Mouse (Mus musculus) kidney, postnatal 25 days (tissue): ENCODE measurements around the gene Sult2b1.
A peak's percentile ranks its signal among the peaks of the same experiment; 100 is the strongest.

Source experiments
- DNase-seq, 2 experiments: peaks; one replicate each; pipeline ENCODE4 v3.0.0; 2021; ENCODE audit warnings: mixed read lengths in 2 of 2

The Sult2b1 gene

GRCm38 (mm10) chr7:45723781-45724180 lies 60.7 kb downstream of the Sult2b1 start:
- no peak for DNase-seq

DNA sequence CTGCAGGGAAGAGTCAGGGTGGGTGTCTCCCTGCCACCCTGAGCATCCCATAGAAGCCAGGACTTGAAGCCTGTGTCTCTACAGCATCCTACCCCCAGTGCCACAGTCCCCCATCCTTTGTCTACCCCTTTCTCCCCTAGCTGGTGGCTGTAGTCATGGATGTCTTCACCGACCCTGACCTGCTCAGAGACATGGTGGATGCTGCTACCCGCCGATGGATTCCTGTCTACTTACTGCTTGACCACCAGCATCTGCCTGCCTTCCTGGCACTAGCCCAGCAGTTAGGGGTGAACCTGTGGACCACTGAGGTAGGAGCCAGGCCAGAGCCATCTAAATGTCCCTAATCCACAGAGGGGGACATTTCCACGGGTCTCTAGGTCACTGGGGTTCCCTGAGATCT lies 61.2 kb downstream of the Sult2b1 start:
- no peak for DNase-seq

- DNase-seq, result peak in 1 of 2 experiments; percentile 41
Observed at GRCm38 (mm10) chr7:45722348-45722713, 62.1 kb downstream of the Sult2b1 start.

DNA sequence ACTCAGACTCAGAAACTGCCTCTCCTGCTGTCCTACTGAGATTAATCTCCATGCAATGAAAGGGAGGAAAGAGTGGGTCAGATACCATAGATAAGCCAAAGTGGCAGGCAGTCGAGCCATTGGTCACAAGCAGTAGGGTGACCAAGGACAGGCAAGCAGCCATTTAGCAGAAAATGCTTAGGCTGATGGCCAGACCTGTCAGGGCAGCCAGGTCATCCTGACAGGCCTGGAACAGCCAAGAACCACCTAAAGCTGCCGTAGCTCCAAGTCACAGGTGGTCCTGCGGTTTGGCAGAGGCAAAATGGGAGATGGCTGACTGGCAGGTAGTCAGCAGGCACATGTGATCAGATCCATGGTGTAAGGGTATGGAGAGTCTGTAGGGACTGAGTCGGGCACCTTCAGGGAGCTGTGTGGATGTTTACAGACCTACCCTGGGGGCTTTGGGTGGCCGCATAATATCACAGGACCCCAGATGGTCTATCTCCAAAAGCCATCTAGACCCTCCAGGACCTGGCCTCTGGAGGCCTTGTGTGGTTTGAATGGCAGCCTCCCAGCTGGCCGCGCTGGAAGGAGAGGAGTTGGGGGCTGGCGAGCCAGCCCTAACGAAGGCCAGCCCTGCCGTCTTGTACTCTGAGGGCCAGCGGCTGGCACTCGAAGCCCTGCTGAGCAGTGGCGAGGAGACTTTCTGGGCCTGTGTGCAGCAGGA lies 62.7 kb downstream of the Sult2b1 start:
- no peak for DNase-seq

GRCm38 (mm10) chr7:45721234-45721571 lies 63.3 kb downstream of the Sult2b1 start:
- DNase-seq, result no peak

GRCm38 (mm10) chr7:45720413-45721233 lies 63.8 kb downstream of the Sult2b1 start, which contains the start of gene Fam83e:
Fam83e (plus strand) TSS chr7:45721212.
- no peak for DNase-seq

GRCm38 (mm10) chr7:45719738-45720412 lies 64.6 kb downstream of the Sult2b1 start:
- DNase-seq, result no peak

GRCm38 (mm10) chr7:45719180-45719579 lies 65.3 kb downstream of the Sult2b1 start:
- DNase-seq, result no peak

DNA sequence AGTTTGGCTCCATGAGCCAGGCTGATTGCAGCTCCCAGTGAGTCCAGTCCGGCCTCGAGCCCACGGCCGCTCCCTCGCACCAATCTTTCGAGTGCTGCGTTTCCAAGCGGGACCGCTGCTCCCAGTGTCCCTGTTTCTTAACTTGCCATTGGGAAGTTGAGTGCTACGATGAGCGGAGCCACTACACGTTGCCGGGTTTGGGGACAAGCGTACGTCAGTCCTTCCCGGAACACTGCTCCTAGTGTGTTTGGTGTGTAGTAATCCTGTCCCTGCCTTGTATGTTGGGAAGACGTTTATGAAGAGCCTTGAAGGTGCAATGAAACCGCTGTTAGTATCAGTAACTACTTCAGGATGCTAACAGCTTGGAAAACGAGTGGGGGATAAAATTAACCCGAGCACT lies 66.1 kb downstream of the Sult2b1 start:
- DNase-seq, result no peak

DNA sequence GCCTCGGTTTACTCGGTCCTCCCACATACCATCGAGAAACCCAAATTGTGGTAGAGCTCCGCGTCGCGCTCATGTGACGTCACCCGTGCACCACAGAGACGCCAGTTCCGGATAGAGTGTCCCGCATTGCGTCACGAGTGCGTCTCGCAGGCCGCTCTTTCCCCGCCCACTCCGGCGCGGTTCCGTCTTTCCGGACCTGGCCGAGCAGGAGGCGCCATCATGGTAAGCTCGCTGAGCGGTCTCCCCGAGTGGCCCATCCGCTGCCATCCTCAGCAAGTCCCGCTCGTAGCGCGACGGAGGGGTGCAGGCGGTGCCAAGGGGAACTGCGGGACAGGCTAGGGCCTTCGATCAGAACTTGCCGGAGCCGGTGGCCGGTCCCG lies 66.6 kb downstream of the Sult2b1 start, which contains the start of gene Sphk2:
TSS of gene Sphk2 (minus strand) at position 85 of the 380 bp plus-strand sequence.
- DNase-seq, result peak; percentile 99

DNA sequence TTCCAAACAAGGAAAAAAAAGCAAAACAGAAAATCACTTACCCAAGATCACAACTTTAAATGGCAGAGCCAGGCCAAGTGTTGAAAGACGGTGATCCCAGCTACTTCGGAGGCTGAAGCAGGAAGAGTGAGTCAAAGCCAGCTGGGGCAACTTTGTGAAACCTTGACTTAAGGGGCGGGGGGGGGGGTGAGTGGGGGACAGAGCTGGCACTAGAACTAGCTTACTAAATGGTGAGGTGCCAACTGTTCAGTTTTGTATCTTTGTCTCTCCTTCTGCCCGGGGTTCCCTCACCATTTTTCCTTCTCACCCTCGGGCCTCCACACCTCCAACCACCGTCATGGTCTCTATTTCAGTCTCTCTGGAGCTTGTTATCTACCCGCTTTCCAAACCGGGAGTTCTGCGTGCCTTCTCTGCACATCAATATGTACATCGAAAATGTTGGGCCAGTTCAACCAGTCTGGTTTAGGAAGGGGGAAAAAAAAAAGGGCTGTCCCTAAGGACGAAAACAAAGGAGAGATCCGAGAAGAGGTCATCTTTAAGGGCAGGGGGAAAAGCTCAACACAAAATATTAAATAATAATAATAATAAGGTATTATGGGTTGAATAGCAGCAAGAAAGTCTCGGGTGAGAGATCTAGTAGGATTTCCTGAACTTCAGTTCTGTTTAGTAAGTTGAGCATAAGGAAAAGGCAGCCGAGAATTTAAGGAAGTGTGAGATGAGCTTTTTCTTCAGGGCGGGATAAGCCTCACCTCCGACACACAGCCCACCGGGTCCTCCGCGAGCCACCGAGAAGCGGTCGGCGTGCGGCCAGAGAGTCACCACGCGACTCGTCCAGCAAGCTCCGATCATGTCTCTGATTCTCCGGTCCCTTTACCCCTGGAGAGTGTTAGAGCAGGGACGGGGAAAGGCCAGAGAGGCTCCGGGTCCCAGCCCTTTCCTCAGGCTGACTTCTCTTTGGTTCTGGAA lies 67.2 kb downstream of the Sult2b1 start:
- DNase-seq, result no peak

DNA sequence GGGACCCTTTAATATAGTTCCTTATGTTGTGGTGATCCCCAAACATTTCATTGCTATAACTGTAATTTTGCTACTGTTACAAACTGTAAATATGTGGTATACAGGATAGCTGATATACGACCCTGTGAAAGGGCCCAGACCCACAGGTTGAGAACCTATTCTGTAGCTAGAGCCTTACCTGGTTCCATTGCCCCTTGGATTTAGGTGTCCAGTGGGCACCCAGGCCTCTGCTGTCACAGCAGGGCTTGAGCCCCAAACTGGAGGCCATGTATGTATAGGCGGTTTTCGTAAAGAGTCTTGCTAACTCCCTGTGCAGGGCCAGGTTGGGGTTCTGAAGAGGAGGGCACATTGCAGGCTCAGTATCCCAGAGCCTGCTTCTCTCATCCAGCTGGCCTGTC lies 68.0 kb downstream of the Sult2b1 start:
- no peak for DNase-seq

GRCm38 (mm10) chr7:45715741-45716459 lies 68.6 kb downstream of the Sult2b1 start:
- DNase-seq, result no peak

GRCm38 (mm10) chr7:45715090-45715708 lies 69.3 kb downstream of the Sult2b1 start, which contains the start of gene Rpl18:
Rpl18 (plus strand) TSS chr7:45715457.
- peak; percentile 98 to 100 for DNase-seq

DNA sequence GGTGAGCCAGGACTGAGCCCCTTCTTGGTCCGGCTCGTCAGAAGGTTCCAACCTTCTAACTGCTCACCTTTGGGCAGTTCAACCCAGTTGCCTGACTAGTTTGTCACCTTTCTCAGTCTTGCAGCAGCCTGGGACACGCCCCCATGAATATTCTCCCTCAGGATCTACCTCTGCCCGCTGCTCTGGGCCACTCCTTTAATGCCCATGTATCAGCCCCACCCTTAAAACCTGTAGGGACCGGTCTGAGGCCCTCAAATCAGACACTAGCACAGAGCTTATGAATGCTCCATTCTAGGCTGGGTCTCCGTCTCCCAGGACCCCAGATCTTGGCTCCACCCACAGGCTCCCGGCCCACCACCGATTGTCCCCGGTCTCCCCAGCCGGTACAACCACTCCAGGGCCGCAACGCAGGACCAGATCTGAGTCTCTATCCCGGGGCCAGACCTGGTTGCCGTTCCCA lies 69.8 kb downstream of the Sult2b1 start:
- DNase-seq, result peak; percentile 69 to 86

- DNase-seq, result no peak
Observed at GRCm38 (mm10) chr7:45713881-45714520, 70.5 kb downstream of the Sult2b1 start.

DNA sequence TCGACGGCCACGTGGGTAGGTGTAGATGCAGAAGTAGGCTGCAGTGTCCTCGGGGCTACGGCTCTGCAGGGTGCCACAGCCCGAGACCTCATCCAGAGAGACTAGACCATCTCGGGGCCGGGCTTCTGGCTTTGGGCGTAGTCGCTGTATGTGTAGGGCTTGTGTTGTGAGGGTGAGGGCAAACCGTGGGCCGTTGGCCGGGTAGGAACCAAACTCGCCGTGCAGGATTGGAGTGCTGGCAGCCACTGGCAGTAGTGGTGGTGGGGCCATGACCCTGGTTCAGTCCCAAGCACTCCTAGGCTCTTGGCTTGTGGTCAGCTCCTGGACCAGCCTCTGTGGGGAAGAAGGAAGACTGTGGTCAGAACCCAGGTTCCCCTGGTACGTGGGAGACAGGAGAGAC lies 71.1 kb downstream of the Sult2b1 start:
- DNase-seq, result peak; percentile 35 to 73

DNA sequence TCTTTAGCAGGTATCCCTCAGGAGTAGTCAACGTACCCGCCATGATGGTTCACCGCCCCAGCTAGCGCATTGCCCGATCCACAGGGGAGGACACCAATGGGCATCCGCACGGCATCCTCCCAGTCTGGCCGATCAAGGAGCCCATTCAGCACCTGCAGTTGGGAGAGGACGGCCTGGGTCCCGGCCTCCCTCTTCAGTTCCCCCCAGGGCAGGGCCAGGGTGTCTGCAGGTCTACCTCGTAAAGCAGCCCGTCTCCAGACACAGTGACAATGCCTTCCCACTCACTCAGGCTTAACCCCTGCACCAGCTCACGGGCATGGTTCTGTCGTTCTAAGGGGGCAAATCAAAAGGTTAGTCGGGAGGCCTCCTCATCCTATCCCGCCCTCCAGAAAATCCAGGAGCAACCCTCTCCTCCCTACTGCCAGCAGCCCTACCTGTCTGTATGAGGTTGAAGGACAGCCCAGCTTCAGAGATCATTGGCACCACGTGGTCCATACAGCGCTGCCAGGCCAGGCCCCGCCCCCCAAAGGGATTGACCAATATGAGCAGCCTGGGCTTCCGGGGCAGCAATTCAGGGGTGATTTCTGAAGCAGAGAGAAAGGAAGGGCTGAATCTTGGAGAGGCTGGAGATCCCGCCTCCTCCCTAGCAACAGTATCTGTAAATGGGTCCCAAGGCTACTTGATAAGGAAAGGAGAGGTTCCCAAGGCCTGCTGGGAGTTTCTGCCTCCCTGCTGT lies 72.3 kb downstream of the Sult2b1 start:
- peak; percentile 89 to 95 for DNase-seq

- DNase-seq, result peak in 1 of 2 experiments; percentile 63
Observed at GRCm38 (mm10) chr7:45711316-45712021, 73.0 kb downstream of the Sult2b1 start.
